Mouse (Mus musculus) heart, adult 2 months (tissue): Measurements from ENCODE around the gene Zfp457.

Experiments used
- CTCF ChIP-seq: fragments of 200-600 bp; IDR thresholded peaks from 2 replicates; pipeline ENCODE4 v1.8.1; 2022; ENCODE audit warnings: antibody characterized with exemption, mild to moderate bottlenecking, moderate library complexity
- EP300 ChIP-seq: fragments of 200-500 bp; IDR thresholded peaks from 2 replicates; pipeline ENCODE4 v1.6.1; 2011; ENCODE audit warnings: low read depth, low read length, control low read depth; ENCODE audit not compliant: insufficient read depth
- POLR2A ChIP-seq: fragments of 200-500 bp; IDR thresholded peaks from 2 replicates; pipeline ENCODE4 v1.6.1; 2011; ENCODE audit warnings: mild to moderate bottlenecking, low read depth, low read length, control low read depth; ENCODE audit not compliant: insufficient read depth

- no peak for TF ChIP-seq CTCF
- TF ChIP-seq POLR2A = no peak
- TF ChIP-seq EP300 = no peak
Measured at GRCm38 (mm10) chr13:67343422-67343821, 37.1 kb upstream of the Zfp457 start.
